Mouse (Mus musculus): ENCODE results near the gene Gm21750. TPM values are rescaled to one million over a fixed set of nuclear protein-coding genes. Genes with fewer than 3 reads are reported as not detected.
"Not testable (repeated sequence)": the region's sequence is repeated elsewhere in the genome, so short reads cannot be mapped to it uniquely, and the experiment has no call there.

Gm21750 gene
- not detected in 2 replicates for polyA plus RNA-seq (2015; fragmentation: Nextera tagmentation; extraction: Ambion mirVana)

- not testable (repeated sequence) for ATAC-seq (replicated peaks); H3K27ac ChIP-seq; H3K4me2 ChIP-seq; H3K27me3 ChIP-seq (replicated peaks); H3K36me3 ChIP-seq (replicated peaks); H3K9ac ChIP-seq; H3K9me3 ChIP-seq; H3K4me3 ChIP-seq; H3K4me1 ChIP-seq
- WGBS, result 93% methylated on average over 3 of the region's 3 CpGs
Observed at GRCm38 (mm10) chr14:73660925-73661324, at the start of gene Gm21750. TSS of gene Gm21750 (plus strand) at chr14:73661225.

GRCm38 (mm10) chr14:73614961-73615360, 46.1 kb upstream of the Gm21750 start:
- H3K4me2 ChIP-seq; H3K9me3 ChIP-seq; H3K27me3 ChIP-seq (replicated peaks); ATAC-seq (replicated peaks); H3K27ac ChIP-seq; H3K4me3 ChIP-seq; H3K4me1 ChIP-seq; H3K36me3 ChIP-seq (replicated peaks); H3K9ac ChIP-seq: not testable (repeated sequence)
- WGBS, result 71% methylated on average over 1 of the region's 1 CpGs

GRCm38 (mm10) chr14:73620880-73621279, 40.1 kb upstream of the Gm21750 start:
- ATAC-seq (replicated peaks), result no peak
- Histone ChIP-seq H3K4me3 (no peak overlapping the region), H3K36me3 (replicated peaks) (no peaks in the 10 kb centered on the region), H3K27me3 (replicated peaks) (no peaks in the 10 kb centered on the region), H3K4me2 (no peak overlapping the region), H3K9me3 (no peaks in the 10 kb centered on the region), H3K9ac (no peak overlapping the region), H3K27ac (no peak overlapping the region), H3K4me1 (no peaks in the 10 kb centered on the region)
- WGBS, result 77% methylated on average over 3 of the region's 3 CpGs

- Histone ChIP-seq H3K27ac (no peak overlapping the region), H3K27me3 (replicated peaks) (no peaks in the 10 kb centered on the region), H3K36me3 (replicated peaks) (no peaks in the 10 kb centered on the region), H3K4me3 (no peak overlapping the region), H3K4me2 (no peak overlapping the region), H3K9ac (no peak overlapping the region), H3K9me3 (no peaks in the 10 kb centered on the region), H3K4me1 (no peaks in the 10 kb centered on the region)
- no peak for ATAC-seq (replicated peaks)
- 91% methylated on average over 1 of the region's 1 CpGs for WGBS
Observed at GRCm38 (mm10) chr14:73622988-73623387, 38.0 kb upstream of the Gm21750 start.

GRCm38 (mm10) chr14:73625469-73625868, 35.6 kb upstream of the Gm21750 start:
- 71% methylated on average over 3 of the region's 3 CpGs for WGBS
- H3K4me3 ChIP-seq, result no peak overlapping the region
- no peaks in the 10 kb centered on the region for H3K9me3 ChIP-seq
- ATAC-seq (replicated peaks), result no peak
- H3K9ac ChIP-seq, result no peak overlapping the region
- H3K4me1 ChIP-seq, result no peaks in the 10 kb centered on the region
- no peak overlapping the region for H3K4me2 ChIP-seq
- H3K27me3 ChIP-seq (replicated peaks), result no peaks in the 10 kb centered on the region
- no peaks in the 10 kb centered on the region for H3K36me3 ChIP-seq (replicated peaks)
- H3K27ac ChIP-seq, result no peak overlapping the region

- Histone ChIP-seq H3K9me3 (no peaks in the 10 kb centered on the region), H3K4me1 (no peaks in the 10 kb centered on the region), H3K27me3 (replicated peaks) (no peaks in the 10 kb centered on the region), H3K9ac (no peak overlapping the region), H3K36me3 (replicated peaks) (no peaks in the 10 kb centered on the region), H3K27ac (no peak overlapping the region), H3K4me3 (no peak overlapping the region), H3K4me2 (no peak overlapping the region)
- WGBS, result 89% methylated on average over 4 of the region's 4 CpGs
- no peak for ATAC-seq (replicated peaks)
Observed at GRCm38 (mm10) chr14:73631511-73631910, 29.5 kb upstream of the Gm21750 start.

- Histone ChIP-seq H3K4me3 (no peak overlapping the region), H3K27me3 (replicated peaks) (no peaks in the 10 kb centered on the region), H3K4me2 (no peak overlapping the region), H3K4me1 (no peaks in the 10 kb centered on the region), H3K36me3 (replicated peaks) (no peaks in the 10 kb centered on the region), H3K9ac (no peak overlapping the region), H3K27ac (no peak overlapping the region), H3K9me3 (no peaks in the 10 kb centered on the region)
- peak; percentile 56 for ATAC-seq (replicated peaks)
- 40% methylated on average over 9 of the region's 9 CpGs for WGBS
Observed at GRCm38 (mm10) chr14:73632648-73633263, 28.3 kb upstream of the Gm21750 start.

- Histone ChIP-seq H3K27ac (no peak overlapping the region), H3K36me3 (replicated peaks) (no peaks in the 10 kb centered on the region), H3K4me1 (no peaks in the 10 kb centered on the region), H3K4me3 (no peak overlapping the region), H3K9ac (no peak overlapping the region), H3K4me2 (no peak overlapping the region), H3K27me3 (replicated peaks) (no peaks in the 10 kb centered on the region), H3K9me3 (no peaks in the 10 kb centered on the region)
- no peak for ATAC-seq (replicated peaks)
- 87% methylated on average over 3 of the region's 3 CpGs for WGBS
Observed at GRCm38 (mm10) chr14:73634356-73634755, 26.7 kb upstream of the Gm21750 start.

- Histone ChIP-seq H3K27ac (no peak overlapping the region), H3K36me3 (replicated peaks) (no peaks in the 10 kb centered on the region), H3K9me3 (no peaks in the 10 kb centered on the region), H3K4me3 (no peak overlapping the region), H3K4me1 (no peaks in the 10 kb centered on the region), H3K4me2 (no peak overlapping the region), H3K9ac (no peak overlapping the region), H3K27me3 (replicated peaks) (no peaks in the 10 kb centered on the region)
- ATAC-seq (replicated peaks), result no peak
Observed at GRCm38 (mm10) chr14:73637460-73637859, 23.6 kb upstream of the Gm21750 start.

- no peak for ATAC-seq (replicated peaks)
- H3K36me3 ChIP-seq (replicated peaks), result no peaks in the 10 kb centered on the region
- H3K9me3 ChIP-seq, result no peaks in the 10 kb centered on the region
- no peak overlapping the region for H3K27ac ChIP-seq
- WGBS, result 90% methylated on average over 4 of the region's 4 CpGs
- no peak overlapping the region for H3K9ac ChIP-seq
- no peak overlapping the region for H3K4me3 ChIP-seq
- H3K27me3 ChIP-seq (replicated peaks), result no peaks in the 10 kb centered on the region
- H3K4me1 ChIP-seq, result no peaks in the 10 kb centered on the region
- no peak overlapping the region for H3K4me2 ChIP-seq
Observed at GRCm38 (mm10) chr14:73650179-73650578, 10.8 kb upstream of the Gm21750 start.

GRCm38 (mm10) chr14:73670091-73670490, 9.1 kb downstream of the Gm21750 start:
- H3K9me3 ChIP-seq, result no peaks in the 10 kb centered on the region
- WGBS, result 85% methylated on average over 2 of the region's 2 CpGs
- no peaks in the 10 kb centered on the region for H3K36me3 ChIP-seq (replicated peaks)
- no peak for ATAC-seq (replicated peaks)
- H3K27ac ChIP-seq, result no peak overlapping the region
- no peaks in the 10 kb centered on the region for H3K4me1 ChIP-seq
- no peaks in the 10 kb centered on the region for H3K27me3 ChIP-seq (replicated peaks)
- no peak overlapping the region for H3K9ac ChIP-seq
- no peak overlapping the region for H3K4me2 ChIP-seq
- no peak overlapping the region for H3K4me3 ChIP-seq

- H3K27ac ChIP-seq, result no peak overlapping the region
- no peaks in the 10 kb centered on the region for H3K4me1 ChIP-seq
- no peaks in the 10 kb centered on the region for H3K27me3 ChIP-seq (replicated peaks)
- no peak overlapping the region for H3K9ac ChIP-seq
- WGBS, result 70% methylated on average over 4 of the region's 4 CpGs
- H3K4me3 ChIP-seq, result no peak overlapping the region
- no peaks in the 10 kb centered on the region for H3K9me3 ChIP-seq
- H3K36me3 ChIP-seq (replicated peaks), result no peaks in the 10 kb centered on the region
- no peak overlapping the region for H3K4me2 ChIP-seq
- ATAC-seq (replicated peaks), result no peak
Observed at GRCm38 (mm10) chr14:73687726-73688125, 26.7 kb downstream of the Gm21750 start.

- Histone ChIP-seq H3K4me1 (no peaks in the 10 kb centered on the region), H3K4me3 (no peak overlapping the region), H3K36me3 (replicated peaks) (no peaks in the 10 kb centered on the region), H3K4me2 (no peak overlapping the region), H3K27ac (no peak overlapping the region), H3K27me3 (replicated peaks) (no peaks in the 10 kb centered on the region), H3K9ac (no peak overlapping the region), H3K9me3 (no peaks in the 10 kb centered on the region)
- 73% methylated on average over 2 of the region's 2 CpGs for WGBS
- no peak for ATAC-seq (replicated peaks)
Observed at GRCm38 (mm10) chr14:73688427-73688826, 27.4 kb downstream of the Gm21750 start.
